Mouse (Mus musculus): Measurements from ENCODE around the gene Zfhx3. TPM values are rescaled to one million over a fixed set of nuclear protein-coding genes. Genes with fewer than 3 reads are reported as not detected.

Zfhx3 gene
- polyA plus RNA-seq, 1 experiment from 2014 or later: 1.2 TPM

DNA sequence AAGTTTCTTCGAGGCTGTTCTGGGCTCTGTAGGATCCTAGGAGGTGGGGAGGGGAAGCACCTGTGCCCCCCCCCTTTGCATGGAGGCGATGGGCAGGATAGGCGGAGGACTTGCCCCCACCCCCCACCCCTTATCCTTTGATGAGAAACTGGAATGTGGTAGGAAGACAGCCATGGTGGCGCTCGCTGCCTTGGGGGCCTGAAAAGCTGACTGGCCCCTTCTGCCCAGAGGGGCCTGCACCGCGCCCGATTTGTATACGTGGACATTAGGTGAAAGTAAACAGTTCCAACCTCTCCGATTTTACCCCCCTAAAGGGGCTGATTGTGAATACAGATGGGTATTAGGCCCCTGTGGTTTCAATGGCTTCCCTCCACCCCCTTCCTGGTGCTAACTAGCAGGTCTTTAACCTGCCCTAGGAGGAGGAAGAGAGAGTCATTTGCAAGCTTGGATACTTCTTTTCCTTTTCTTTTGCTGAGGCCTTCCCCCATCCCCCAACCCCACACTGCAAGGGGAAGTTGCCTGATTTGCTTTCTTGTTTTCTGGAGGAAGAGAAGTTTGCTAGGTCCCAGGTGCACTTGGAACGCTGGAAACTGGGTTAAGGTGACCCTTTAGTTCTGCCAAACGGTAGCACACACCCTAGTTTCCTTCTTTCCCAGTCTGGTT is 787.4 kb downstream of the Zfhx3 start:
- no peak overlapping the region for H3K9ac ChIP-seq (ENCODE audit: low read depth, low read length)
- H3K27ac ChIP-seq (ENCODE audit: low read length): no peak overlapping the region
- H3K9me3 ChIP-seq (replicated peaks; ENCODE audit: control insufficient read depth, low read length): no peaks in the 10 kb centered on the region
- ATAC-seq (ENCODE audit: low read depth): no peak
- peaks cover 12% of the 10 kb centered on the region for H3K4me1 ChIP-seq (ENCODE audit: control insufficient read depth, low read depth, low read length)
- H3K27me3 ChIP-seq (ENCODE audit: control insufficient read depth, insufficient read depth, low read depth, low read length): no peaks in the 10 kb centered on the region
- no peaks in the 10 kb centered on the region for H3K36me3 ChIP-seq (ENCODE audit: control insufficient read depth, insufficient read depth)
- WGBS (ENCODE audit: insufficient replicate concordance): 32% methylated on average over 12 of the region's 12 CpGs
- H3K4me2 ChIP-seq (ENCODE audit: low read depth, low read length): no peak overlapping the region
- H3K4me3 ChIP-seq (ENCODE audit: low read depth, low read length): no peak overlapping the region

DNA sequence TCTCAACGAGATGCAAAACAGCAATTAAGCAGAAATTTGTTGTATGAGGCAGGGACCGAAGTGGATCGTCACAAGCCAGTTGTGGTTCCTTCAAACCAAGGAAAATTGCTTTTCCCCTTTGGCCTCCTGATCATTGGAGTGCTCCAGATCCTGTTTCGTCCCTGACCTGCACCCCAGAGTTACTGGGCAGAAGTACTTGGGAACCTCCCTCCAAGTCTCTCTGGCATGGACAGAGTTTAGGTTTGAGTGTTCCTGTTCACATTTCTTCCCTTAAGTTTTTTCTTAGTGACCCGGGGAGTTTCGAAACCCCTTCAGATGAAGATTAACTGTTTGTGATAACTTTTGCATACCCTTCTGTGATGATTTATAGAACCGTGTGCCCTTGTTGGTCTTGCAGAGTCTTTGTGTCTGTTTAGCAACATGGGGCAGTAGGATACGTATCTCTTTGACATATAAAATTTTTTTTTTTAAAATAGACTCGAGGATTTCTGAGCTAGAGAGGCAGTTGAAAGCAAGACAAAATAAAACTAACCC is 788.5 kb downstream of the Zfhx3 start:
- Histone ChIP-seq H3K27ac (ENCODE audit: low read length) (no peak overlapping the region), H3K36me3 (ENCODE audit: control insufficient read depth, insufficient read depth) (no peaks in the 10 kb centered on the region), H3K9me3 (replicated peaks; ENCODE audit: control insufficient read depth, low read length) (no peaks in the 10 kb centered on the region), H3K4me3 (ENCODE audit: low read depth, low read length) (no peak overlapping the region), H3K27me3 (ENCODE audit: control insufficient read depth, insufficient read depth, low read depth, low read length) (no peaks in the 10 kb centered on the region), H3K9ac (ENCODE audit: low read depth, low read length) (no peak overlapping the region), H3K4me2 (ENCODE audit: low read depth, low read length) (no peak overlapping the region), H3K4me1 (ENCODE audit: control insufficient read depth, low read depth, low read length) (peaks cover 8% of the 10 kb centered on the region)
- WGBS (ENCODE audit: insufficient replicate concordance): 37% methylated on average over 9 of the region's 9 CpGs
- ATAC-seq (ENCODE audit: low read depth): no peak

DNA sequence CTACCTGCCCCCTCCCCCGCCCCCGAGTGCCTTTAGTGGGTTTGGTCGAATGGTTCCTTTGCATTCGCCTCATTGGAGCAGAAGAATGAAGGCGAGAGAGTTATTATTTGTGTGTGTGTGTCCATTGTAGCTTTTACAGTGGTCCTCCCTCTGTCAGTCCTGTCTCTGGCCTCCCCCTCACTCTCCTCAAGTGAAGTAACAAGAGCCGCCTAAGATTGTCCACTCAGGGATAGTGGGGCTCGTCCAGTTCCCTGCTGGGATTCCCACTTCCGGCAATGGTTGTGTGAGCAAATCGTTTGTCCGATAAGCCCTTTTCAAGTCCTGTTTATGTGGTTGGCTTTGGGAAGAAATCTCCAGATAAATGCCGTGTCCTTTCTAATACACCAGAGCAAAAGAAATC is 790.1 kb downstream of the Zfhx3 start:
- Histone ChIP-seq H3K27me3 (ENCODE audit: control insufficient read depth, insufficient read depth, low read depth, low read length) (no peaks in the 10 kb centered on the region), H3K9me3 (replicated peaks; ENCODE audit: control insufficient read depth, low read length) (no peaks in the 10 kb centered on the region), H3K9ac (ENCODE audit: low read depth, low read length) (no peak overlapping the region), H3K4me1 (ENCODE audit: control insufficient read depth, low read depth, low read length) (peaks cover 8% of the 10 kb centered on the region), H3K4me2 (ENCODE audit: low read depth, low read length) (no peak overlapping the region), H3K4me3 (ENCODE audit: low read depth, low read length) (no peak overlapping the region), H3K36me3 (ENCODE audit: control insufficient read depth, insufficient read depth) (no peaks in the 10 kb centered on the region), H3K27ac (ENCODE audit: low read length) (no peak overlapping the region)
- no peak for ATAC-seq (ENCODE audit: low read depth)
- 58% methylated on average over 11 of the region's 11 CpGs for WGBS (ENCODE audit: insufficient replicate concordance)

DNA sequence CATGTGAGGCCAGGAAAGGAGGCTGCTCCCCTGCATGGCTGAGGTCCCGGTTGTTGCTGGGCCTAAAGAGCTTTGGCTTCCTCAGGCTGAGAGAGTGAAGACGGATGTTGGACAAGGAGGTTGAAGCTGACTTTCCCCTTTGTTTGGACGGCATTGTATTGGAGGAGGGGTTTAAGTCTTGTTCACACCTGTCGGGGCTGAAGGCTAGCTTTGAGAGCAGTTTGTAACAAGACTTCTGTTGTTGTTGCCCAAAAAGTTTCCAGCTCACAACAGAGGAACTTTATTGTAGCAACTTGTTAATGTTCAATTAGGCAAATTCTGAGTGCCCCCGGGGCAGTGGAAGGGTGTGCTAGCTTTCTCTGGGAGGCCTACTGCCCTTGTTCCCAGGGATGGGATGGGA is 790.9 kb downstream of the Zfhx3 start:
- no peaks in the 10 kb centered on the region for H3K36me3 ChIP-seq (ENCODE audit: control insufficient read depth, insufficient read depth)
- H3K27ac ChIP-seq (ENCODE audit: low read length): no peak overlapping the region
- no peak for ATAC-seq (ENCODE audit: low read depth)
- H3K9me3 ChIP-seq (replicated peaks; ENCODE audit: control insufficient read depth, low read length): no peaks in the 10 kb centered on the region
- H3K27me3 ChIP-seq (ENCODE audit: control insufficient read depth, insufficient read depth, low read depth, low read length): no peaks in the 10 kb centered on the region
- no peak overlapping the region for H3K4me2 ChIP-seq (ENCODE audit: low read depth, low read length)
- H3K9ac ChIP-seq (ENCODE audit: low read depth, low read length): no peak overlapping the region
- no peak overlapping the region for H3K4me3 ChIP-seq (ENCODE audit: low read depth, low read length)
- WGBS (ENCODE audit: insufficient replicate concordance): 56% methylated on average over 5 of the region's 5 CpGs
- peaks cover 8% of the 10 kb centered on the region for H3K4me1 ChIP-seq (ENCODE audit: control insufficient read depth, low read depth, low read length)

DNA sequence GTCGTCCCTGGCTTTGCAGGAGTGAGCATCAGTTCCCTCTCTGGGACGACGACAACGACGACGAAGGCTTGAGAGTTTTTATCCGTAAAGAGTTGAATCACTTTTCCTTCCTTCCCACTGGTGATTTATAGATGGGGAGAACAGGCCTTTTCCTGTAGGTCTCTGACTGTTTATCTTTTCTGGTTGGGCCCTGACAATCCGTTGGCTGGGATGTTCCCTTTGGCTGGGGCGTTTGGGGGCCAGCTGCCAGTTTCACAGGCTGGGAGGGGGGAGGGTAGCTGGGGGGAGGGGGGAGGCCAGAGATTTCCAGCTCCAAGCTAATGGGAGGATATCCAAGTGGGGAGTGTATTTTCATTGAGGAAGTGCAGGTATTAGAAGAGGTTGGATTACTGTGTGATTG is 794.0 kb downstream of the Zfhx3 start:
- Histone ChIP-seq H3K4me2 (ENCODE audit: low read depth, low read length) (no peak overlapping the region), H3K4me1 (ENCODE audit: control insufficient read depth, low read depth, low read length) (peaks cover 4% of the 10 kb centered on the region; the same call in 1 of the 2 replicates), H3K4me3 (ENCODE audit: low read depth, low read length) (no peak overlapping the region), H3K27ac (ENCODE audit: low read length) (no peak overlapping the region), H3K9me3 (replicated peaks; ENCODE audit: control insufficient read depth, low read length) (no peaks in the 10 kb centered on the region), H3K9ac (ENCODE audit: low read depth, low read length) (no peak overlapping the region), H3K36me3 (ENCODE audit: control insufficient read depth, insufficient read depth) (no peaks in the 10 kb centered on the region), H3K27me3 (ENCODE audit: control insufficient read depth, insufficient read depth, low read depth, low read length) (no peaks in the 10 kb centered on the region)
- no peak for ATAC-seq (ENCODE audit: low read depth)
- WGBS (ENCODE audit: insufficient replicate concordance): 18% methylated on average over 9 of the region's 9 CpGs

DNA sequence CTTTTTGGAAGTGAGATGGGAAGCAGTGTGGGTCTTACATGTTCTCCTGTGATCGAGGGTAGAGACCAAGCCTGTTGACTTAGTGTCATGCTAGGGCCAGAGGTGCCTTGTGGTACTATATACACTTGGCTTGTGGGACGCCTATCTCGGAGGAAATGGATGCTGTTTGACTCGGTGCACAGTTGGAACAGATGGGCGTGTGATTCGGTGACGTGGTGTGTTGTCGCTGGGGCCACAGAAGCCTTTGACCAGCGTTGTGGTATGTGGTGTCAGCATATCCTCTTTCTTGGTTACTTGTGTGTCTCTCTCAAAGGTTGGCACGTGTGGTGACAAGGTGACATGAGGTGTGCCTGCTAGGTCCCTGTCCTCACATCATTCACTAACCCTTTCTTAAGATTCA is 795.7 kb downstream of the Zfhx3 start:
- Histone ChIP-seq H3K27ac (ENCODE audit: low read length) (no peak overlapping the region), H3K4me3 (ENCODE audit: low read depth, low read length) (no peak overlapping the region), H3K9me3 (replicated peaks; ENCODE audit: control insufficient read depth, low read length) (no peaks in the 10 kb centered on the region), H3K4me2 (ENCODE audit: low read depth, low read length) (no peak overlapping the region), H3K27me3 (ENCODE audit: control insufficient read depth, insufficient read depth, low read depth, low read length) (no peaks in the 10 kb centered on the region), H3K4me1 (ENCODE audit: control insufficient read depth, low read depth, low read length) (peaks cover 5% of the 10 kb centered on the region; the same call in 1 of the 2 replicates), H3K36me3 (ENCODE audit: control insufficient read depth, insufficient read depth) (no peaks in the 10 kb centered on the region), H3K9ac (ENCODE audit: low read depth, low read length) (no peak overlapping the region)
- ATAC-seq (ENCODE audit: low read depth): no peak
- 17% methylated on average over 10 of the region's 10 CpGs for WGBS (ENCODE audit: insufficient replicate concordance)

DNA sequence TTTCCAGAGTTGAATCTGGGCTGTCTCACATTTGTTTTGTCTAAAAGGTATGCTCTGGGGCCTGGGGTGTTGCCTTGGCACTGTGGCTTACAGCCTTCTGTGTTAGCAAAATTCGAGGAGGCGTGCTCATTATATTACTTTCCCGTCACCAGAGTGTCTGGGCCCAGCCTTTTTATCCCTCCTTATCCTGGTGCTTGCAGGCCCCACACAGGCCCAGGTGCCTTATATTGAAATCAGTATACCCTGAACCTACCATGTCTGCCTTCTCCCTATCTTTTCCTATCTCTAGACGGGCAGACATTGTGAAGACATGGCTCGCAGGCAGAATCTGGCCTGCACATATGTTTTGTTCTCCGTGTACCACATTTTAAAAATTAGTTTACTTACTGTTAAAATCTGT is 797.1 kb downstream of the Zfhx3 start:
- 0 out of 2 replicates have a peak, but pooled peaks have one; percentile 27 for ATAC-seq (ENCODE audit: low read depth)
- WGBS (ENCODE audit: insufficient replicate concordance): 30% methylated on average over 6 of the region's 6 CpGs

DNA sequence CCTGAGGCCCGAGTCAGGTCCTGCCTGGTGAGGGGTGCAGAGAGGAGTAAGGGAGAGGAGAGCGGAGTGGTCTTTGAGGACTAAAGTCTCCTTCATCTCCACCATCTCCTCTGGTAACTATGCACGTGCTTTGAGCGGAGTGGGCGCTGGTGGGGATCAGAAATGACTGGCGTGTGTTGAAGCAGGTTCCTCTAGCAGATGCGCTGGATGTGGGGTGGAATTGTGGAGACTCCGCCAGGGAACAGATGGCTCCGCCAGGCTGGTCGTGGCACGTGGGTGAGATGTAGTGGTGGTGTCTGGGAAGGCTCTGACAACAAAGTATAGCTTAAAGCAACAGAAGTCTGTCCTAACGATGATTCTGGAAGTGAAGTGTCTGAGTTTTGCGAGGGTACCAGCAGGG is 798.0 kb downstream of the Zfhx3 start:
- ATAC-seq (ENCODE audit: low read depth): no peak
- 74% methylated on average over 13 of the region's 13 CpGs for WGBS (ENCODE audit: insufficient replicate concordance)
- peaks cover 3% of the 10 kb centered on the region; the same call in 1 of the 2 replicates for H3K4me1 ChIP-seq (ENCODE audit: control insufficient read depth, low read depth, low read length)

More for the DNA sequence above, 797.1 kb downstream of the Zfhx3 start:
- H3K9ac ChIP-seq (ENCODE audit: low read depth, low read length): no peak overlapping the region
- H3K36me3 ChIP-seq (ENCODE audit: control insufficient read depth, insufficient read depth): no peaks in the 10 kb centered on the region
- no peak overlapping the region for H3K4me3 ChIP-seq (ENCODE audit: low read depth, low read length)
- no peaks in the 10 kb centered on the region for H3K9me3 ChIP-seq (replicated peaks; ENCODE audit: control insufficient read depth, low read length)
- H3K27me3 ChIP-seq (ENCODE audit: control insufficient read depth, insufficient read depth, low read depth, low read length): no peaks in the 10 kb centered on the region
- no peak overlapping the region for H3K27ac ChIP-seq (ENCODE audit: low read length)
- H3K4me1 ChIP-seq (ENCODE audit: control insufficient read depth, low read depth, low read length): peaks cover 3% of the 10 kb centered on the region; the same call in 1 of the 2 replicates
- H3K4me2 ChIP-seq (ENCODE audit: low read depth, low read length): no peak overlapping the region

DNA sequence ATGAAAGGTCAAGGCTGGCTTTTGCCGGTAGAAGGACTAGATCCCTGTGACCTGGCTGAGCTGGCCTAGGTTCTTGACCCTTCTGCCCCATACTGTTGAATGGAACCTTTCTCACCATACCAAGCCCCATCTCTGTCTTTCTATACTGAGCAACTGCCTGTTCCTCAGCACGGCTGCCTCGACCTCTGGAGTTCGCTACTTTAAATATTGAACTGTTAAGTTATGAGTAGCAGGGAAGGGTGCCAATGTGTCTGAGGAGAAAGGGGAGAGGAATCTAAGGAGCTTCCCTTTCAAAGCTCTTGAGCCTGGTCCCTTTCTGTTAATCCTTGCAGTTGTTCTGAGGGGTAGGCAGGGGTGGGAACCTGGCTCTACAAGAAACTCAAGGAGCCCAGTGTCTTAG is 799.2 kb downstream of the Zfhx3 start:
- no peaks in the 10 kb centered on the region for H3K9me3 ChIP-seq (replicated peaks; ENCODE audit: control insufficient read depth, low read length)
- H3K36me3 ChIP-seq (ENCODE audit: control insufficient read depth, insufficient read depth): no peaks in the 10 kb centered on the region
- no peak overlapping the region for H3K27ac ChIP-seq (ENCODE audit: low read length)
- H3K9ac ChIP-seq (ENCODE audit: low read depth, low read length): no peak overlapping the region
- peaks cover 3% of the 10 kb centered on the region; the same call in 1 of the 2 replicates for H3K4me1 ChIP-seq (ENCODE audit: control insufficient read depth, low read depth, low read length)
- ATAC-seq (ENCODE audit: low read depth): no peak
- H3K4me3 ChIP-seq (ENCODE audit: low read depth, low read length): no peak overlapping the region
- H3K4me2 ChIP-seq (ENCODE audit: low read depth, low read length): no peak overlapping the region
- no peaks in the 10 kb centered on the region for H3K27me3 ChIP-seq (ENCODE audit: control insufficient read depth, insufficient read depth, low read depth, low read length)
- WGBS (ENCODE audit: insufficient replicate concordance): 64% methylated on average over 4 of the region's 4 CpGs

More for the DNA sequence above, 798.0 kb downstream of the Zfhx3 start:
- Histone ChIP-seq H3K27me3 (ENCODE audit: control insufficient read depth, insufficient read depth, low read depth, low read length) (no peaks in the 10 kb centered on the region), H3K36me3 (ENCODE audit: control insufficient read depth, insufficient read depth) (no peaks in the 10 kb centered on the region), H3K27ac (ENCODE audit: low read length) (no peak overlapping the region), H3K9ac (ENCODE audit: low read depth, low read length) (no peak overlapping the region), H3K4me3 (ENCODE audit: low read depth, low read length) (no peak overlapping the region), H3K9me3 (replicated peaks; ENCODE audit: control insufficient read depth, low read length) (no peaks in the 10 kb centered on the region), H3K4me2 (ENCODE audit: low read depth, low read length) (no peak overlapping the region)
